Mouse (Mus musculus): ENCODE measurements around the gene Camkv.

Camkv gene

DNA sequence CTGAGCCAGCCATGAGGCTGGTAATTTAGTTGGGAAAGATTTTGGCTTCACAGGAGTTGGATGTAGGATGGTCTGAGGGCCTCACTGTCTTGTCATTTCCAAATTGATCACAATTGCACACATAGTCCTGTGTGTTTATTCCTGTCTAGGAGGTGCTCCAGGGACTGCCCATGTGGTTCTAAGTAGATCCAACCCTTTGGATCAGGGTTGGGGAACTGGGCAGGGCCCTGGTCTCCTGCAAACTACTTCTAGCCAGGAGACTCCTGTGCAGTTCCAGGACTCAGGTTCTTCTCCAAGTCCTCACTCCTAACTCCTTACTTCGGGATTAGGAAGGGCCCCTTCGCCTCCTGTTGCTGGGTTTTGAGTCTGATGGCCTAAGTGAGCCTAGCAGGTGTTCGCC lies at the start of gene Camkv:
Camkv (plus strand) TSS at position 301 of the 400 bp plus-strand sequence.
- DNase-seq = no peak

DNA sequence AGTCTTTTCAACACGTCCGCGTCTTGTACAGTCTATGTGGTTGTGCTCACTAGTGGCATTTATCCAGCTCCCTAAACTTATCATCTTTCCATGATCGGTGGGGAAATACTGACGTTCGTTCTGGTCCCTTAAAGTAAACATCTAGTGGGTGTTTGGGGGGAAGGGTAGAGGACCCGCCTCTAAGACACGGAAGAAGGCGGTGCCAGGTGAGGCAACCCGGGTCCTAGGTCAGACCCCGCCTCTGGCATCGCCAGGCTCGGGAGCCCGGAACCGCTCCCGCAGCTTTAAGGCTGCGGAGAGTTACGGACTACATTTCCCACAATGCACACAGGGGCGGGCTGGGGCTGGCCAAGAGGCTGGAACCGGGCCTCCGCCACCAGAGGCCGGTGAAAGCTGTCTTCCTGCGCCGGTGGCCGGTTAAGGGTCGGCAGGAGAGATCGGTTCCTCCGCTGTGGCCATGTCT lies 47.6 kb upstream of the Camkv start, which contains the start of gene Mon1a:
Mon1a (plus strand) TSS at position 348 of the 463 bp plus-strand sequence.
- peak; percentile 92 for DNase-seq

DNA sequence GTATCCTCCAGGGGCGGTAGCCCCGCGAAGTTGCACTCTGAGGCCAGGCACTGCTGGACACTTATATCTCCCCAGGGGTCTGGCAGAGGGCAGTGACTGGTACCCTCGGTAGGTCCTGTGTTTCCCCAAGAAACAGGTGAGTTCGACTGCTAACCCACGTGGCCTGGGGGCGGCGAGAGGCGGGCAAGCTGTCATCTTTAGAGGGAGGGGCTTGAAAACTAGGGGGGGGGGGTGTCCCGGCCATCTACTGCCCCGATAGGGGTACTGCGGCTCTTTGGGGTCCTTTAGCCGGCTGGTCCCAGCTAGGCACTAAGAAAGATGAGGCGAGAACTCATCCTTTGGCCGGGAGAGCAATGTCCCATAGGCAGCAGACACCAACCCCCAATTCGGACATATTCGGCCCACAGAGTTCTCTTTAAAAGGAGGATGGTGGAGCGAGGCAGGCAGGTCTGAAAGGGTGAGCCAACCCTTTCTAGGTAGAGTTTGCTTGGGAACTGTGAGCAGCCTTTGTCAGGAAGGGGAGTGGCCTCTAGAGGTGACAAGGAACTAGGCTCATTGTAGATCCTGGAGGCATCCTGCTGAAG lies 47.1 kb upstream of the Camkv start:
- DNase-seq = peak; percentile 52

DNA sequence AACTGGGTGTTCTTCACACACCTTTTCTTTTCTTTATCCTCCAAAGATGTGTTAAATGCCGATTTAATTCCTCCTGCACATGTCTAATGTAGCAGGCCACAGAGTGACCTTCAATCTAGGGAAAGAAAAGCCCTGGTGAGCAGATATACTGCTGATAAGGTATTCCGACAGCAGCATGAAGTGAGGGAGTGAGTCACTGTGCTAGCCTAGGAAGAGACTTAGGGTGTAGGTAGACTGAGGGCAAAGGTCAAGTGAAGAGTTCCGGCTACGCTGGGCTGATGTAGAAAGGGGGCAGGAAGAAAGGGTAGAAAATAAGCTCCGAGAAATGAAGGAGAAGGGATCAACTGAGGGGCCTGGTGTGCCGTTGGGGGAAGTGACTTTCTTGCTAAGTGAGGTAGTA lies 45.2 kb upstream of the Camkv start:
- DNase-seq = no peak

DNA sequence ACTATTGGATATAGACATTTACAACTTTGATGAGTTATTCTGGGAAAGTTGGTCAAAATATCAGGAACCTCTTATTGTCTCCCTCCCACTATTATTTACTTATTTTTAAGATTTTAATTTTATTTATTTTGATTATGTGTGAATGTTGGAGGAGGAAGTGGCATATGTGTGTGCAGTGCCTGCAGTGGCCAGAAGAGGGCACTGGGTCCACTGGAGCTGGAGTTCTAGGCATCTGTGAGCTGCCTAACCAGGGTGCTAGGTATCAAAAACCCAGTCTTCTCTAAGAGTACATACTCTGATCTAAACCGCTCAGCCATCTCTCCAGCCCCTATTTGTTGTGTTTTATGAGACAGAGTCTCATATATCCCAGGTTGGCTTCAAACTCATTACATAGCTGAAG lies 44.5 kb upstream of the Camkv start:
- no peak for DNase-seq

DNA sequence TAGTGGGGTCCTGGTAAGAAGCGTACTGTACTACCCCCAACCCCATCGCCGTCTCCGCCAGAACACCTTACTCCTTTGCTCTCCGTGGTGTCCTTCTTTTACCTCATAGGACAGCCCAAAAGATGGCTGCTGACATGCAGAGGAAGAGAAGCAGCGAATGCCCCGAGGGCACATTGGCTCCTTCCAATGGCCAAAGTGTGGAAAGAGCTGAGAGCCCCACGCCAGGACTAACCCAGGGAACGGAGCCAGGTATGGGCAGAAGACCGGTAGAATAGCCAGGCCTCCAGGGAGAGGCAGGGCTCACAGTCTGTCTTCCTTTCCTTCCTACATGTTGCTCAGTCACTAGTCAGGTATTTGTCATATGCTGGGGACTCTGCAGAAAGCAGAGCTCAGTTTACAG lies 36.9 kb upstream of the Camkv start:
- DNase-seq = no peak

DNA sequence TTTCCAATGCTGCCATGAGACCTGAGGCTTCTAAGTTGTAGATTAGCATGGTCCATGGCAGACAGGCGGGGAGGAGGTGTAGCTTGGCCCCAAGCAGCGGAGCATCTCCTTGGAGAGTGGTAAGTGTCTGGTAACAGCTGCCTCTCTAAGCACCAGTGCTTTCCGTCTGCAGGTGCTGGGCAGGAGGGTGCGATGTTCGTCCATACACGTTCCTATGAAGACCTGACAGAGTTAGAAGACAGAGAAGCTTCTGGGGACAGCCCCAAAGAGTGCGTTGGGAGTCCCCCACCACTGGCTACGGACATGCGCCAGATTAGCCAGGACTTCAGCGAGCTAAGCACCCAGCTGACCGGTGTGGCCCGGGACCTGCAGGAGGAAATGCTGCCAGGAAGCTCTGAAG lies 35.6 kb upstream of the Camkv start:
- no peak for DNase-seq

DNA sequence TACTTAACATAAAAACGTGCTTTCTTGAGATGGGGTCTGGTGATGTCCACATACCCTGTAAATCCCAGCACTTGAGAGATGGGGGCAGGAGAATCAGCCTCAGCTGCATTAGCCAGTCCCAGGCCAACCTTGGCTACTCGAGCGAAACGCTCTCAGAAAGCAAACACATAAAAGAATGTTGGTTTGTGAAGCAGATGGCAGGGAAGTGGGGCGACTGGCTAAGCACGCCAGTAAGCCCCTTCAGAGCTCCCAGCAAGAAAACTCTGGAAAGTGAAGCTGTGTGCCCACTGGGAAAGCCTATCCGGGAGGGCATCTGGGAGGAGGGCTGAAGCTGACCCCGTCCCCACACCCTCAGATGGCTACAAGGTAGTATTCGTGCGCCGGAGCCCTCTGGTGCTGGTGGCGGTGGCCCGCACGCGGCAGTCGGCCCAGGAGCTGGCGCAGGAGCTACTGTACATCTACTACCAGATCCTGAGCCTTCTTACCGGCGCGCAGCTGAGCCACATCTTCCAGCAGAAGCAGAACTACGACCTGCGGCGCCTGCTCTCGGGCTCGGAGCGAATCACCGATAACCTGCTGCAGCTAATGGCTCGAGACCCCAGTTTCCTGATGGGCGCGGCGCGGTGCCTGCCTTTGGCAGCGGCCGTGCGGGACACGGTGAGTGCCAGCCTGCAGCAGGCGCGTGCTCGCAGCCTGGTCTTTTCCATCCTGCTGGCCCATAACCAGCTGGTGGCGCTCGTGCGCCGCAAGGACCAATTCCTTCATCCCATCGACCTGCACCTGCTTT lies 34.4 kb upstream of the Camkv start:
- peak; percentile 88 for DNase-seq

DNA sequence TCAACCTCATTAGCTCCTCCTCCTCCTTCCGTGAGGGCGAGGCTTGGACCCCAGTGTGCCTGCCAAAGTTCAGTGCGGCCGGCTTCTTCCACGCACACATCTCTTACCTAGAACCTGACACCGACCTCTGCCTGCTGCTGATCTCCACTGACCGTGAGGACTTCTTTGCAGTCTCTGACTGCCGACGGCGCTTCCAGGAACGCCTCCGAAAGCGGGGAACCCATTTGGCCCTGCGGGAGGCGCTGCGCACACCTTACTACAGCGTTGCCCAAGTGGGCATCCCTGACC lies 33.9 kb upstream of the Camkv start:
- DNase-seq = no peak

DNA sequence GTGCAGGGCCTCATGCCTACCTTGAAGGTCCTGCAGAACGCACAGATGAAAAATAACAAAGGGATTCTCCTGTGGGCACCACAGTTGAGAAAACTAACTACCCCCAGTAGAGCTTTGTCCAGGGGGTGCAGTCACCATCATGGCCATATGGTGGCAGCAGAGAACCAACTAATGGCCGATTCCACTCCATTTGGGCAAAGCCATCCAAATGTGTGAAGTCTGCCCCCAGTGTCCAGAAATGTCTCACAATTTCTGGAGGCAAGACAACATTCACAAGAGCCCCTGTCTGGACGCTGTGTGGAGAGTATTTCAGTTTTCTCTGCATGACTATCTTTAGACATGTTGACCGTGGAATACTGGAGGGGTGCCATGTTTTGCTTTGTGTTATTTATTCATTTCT lies 30.7 kb upstream of the Camkv start:
- DNase-seq = peak; percentile 91

DNA sequence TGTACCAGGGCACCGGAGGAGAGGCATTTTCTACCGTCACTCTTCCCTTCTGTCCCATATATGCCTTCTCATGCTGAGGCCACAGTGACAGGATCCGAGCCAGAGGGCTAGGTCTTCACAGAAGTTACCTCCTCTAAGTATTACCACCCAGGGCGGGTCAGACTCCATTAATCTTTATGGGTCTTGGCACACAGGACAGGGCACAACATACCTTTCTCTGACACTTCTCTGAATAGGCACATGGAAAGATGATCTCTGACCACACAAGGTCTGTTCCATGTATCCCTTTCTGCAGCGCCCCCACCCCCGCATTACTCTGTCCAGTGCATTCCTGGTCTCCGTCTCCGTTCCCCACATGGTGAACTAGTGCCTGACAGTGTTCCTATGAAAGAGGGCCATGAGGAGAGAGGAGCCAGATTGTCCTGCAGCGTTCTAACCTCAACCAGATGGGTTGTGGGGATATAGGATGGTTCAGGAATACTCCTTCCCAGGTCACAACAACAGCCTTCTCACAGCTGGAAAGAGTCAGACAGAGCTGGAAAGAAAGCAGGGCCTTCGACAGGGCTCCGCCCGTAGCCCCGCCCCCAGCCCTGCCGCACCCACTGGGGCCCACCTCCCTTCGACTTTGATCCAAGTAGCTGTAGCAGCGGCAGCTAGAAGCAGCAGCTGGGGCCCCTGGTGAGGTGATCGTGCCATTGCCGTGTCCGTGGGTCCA lies 29.1 kb upstream of the Camkv start, which contains the start of gene Mst1r:
Mst1r (plus strand) TSS at position 622 of the 715 bp plus-strand sequence.
- DNase-seq = peak; percentile 84

DNA sequence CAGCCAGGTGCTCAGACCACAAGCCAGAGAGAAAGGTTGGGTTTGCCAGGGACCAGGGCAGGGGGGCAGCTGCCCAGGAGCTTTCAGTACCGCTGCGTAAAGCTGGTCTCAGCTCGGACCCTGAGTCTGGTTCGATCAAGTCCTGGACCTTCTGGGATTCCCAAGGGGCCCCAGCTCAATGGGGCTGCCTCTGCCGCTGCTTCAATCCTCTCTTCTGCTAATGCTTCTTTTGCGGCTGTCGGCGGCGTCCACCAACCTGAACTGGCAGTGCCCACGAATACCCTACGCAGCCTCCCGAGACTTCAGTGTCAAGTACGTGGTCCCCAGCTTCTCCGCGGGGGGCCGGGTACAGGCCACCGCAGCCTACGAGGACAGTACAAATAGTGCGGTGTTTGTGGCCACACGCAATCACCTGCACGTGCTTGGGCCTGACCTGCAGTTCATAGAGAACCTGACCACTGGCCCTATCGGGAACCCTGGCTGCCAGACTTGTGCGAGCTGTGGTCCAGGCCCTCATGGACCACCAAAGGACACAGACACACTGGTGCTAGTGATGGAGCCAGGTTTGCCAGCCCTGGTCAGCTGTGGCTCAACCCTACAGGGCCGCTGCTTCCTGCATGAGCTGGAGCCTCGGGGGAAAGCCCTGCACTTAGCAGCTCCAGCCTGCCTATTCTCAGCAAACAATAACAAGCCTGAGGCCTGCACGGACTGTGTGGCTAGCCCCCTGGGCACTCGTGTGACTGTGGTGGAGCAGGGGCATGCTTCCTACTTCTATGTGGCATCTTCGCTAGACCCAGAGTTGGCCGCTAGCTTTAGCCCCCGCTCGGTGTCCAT lies 28.3 kb upstream of the Camkv start:
- peak; percentile 29 for DNase-seq

DNA sequence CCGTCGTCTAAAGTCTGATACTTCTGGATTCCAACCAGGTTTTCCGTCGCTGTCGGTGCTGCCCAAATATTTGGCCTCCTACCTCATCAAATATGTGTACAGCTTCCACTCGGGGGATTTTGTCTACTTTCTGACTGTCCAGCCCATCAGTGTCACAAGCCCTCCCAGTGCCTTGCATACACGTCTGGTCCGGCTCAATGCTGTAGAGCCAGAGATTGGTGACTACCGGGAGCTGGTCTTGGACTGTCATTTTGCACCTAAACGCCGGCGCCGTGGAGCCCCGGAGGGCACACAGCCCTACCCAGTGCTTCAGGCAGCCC lies 27.7 kb upstream of the Camkv start:
- no peak for DNase-seq

DNA sequence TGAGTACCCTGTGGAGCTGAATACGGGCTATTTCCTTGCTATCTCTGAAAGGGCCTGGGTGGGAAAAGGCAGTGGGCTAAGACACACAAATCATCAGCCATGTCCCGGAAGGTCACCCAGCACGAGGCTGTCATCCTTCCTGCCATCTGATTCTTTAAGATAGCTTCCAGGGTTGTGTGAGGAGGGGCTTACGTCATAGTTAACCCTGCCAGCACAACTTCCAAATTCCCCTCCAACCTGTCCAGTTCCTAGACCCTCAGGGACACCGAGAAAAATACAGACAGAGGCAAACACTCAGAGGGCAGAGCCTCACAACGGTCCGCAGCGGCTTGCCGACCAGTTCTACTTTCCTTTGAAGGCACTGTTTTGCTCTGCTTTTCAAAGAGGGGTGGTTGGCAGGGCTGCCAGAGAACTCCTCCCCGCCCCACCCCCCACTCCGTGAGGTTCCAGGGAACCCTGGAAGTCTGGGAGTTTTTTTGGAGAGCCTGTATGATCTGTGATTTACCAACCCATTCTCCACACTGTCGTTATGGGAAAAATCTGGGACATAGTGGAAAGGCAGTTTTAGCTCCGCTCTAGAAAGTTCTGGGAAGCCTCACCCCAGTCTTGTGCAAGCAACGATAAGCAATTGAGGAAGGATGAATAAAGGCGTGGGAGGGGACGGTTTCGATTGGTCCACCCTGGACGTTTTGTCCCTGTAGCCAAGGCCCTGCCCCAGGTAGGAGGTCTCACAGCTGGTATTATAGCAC lies 26.9 kb upstream of the Camkv start:
- DNase-seq = no peak

DNA sequence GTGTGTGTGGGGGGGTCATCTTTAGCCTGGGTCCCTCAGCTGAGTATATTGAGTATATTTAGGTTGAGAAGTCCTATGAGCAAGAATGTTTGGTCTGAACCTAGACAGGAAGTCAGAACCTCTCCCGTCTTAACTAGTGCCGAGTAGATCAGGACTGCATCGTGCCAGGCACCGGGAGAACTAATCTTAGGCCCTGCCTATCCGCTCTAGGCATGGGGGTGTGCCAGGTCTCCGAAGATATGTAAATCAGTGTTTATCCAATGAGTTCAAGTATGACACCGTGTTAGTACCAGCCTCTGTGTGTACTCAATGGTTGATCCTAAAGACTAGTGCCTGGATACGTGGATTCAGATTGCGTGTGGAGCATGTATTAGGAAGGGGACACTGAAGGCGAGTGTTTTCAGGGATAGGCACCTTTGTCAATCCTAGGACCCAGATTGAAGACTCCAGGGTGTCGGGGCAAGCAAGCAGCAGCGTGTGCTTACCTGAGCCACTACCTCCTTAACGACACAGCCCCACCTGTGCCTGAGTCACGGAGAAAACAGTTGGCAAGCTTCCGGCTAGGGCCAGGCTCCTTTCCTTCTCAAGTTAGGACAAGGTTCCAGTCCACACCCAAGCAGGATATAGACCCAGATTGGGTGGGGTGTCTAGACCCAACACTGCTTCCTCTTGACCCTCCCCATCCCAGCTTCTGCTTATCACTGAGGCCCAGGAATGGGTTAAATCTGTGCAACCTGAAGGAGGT lies 25.3 kb upstream of the Camkv start:
- no peak for DNase-seq

DNA sequence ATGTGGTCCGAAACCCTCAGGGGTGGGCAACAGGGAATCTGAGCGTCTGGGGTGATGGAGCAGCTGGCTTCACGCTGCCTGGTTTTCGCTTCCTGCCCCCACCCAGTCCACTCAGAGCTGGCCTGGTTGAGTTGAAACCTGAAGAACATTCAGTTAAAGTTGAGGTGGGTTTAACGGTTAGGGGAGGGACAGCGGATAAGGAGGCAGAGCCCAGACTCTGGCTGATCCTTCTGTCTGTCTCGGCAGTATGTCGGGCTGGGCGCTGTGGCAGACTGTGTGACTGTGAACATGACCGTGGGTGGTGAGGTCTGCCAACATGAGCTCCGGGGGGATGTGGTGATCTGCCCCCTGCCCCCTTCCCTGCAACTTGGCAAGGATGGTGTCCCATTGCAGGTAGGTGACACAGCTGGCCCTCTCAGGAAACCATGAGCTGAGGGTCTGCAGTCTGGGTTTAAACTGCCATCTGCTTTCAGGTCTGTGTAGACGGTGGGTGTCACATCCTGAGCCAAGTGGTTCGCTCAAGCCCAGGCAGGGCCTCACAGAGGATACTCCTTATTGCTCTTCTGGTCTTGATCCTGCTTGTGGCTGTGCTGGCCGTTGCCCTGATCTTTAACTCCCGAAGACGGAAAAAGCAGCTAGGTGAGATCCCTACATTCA lies 20.6 kb upstream of the Camkv start:
- no peak for DNase-seq

DNA sequence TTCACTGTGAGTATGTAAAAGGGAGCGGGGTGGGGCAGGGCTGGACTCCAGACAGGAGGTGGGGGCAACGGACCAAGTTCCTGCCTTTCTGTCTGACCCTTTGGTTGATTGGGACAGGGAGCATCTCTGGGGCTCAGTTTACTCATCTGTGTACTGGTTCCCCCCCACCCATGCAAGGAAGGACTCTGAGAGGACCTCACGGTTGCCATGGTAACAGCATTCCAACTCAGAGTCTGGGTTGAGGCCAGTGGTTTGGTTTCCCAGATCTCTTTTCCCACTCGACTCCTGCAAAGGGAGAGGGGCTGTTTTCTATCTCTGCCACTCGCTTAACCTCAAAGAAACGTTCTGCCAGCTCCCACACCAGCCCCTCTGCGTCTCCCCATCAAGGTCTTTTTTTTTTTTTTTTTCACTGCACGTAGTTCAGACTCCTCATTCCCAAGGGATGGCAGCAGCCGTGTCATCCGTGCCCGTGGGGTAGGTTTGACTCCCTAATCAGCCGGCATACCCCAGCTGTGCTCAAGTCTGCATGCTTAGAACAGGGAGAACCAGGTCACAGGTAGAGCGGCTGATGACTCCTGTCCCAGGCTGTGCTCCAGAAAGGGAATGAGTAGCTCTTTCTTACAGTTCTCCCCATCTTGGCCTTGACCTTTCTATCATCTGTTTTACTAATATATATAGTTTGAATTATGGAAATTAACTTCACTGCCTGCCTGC lies 17.4 kb upstream of the Camkv start:
- peak; percentile 74 for DNase-seq

DNA sequence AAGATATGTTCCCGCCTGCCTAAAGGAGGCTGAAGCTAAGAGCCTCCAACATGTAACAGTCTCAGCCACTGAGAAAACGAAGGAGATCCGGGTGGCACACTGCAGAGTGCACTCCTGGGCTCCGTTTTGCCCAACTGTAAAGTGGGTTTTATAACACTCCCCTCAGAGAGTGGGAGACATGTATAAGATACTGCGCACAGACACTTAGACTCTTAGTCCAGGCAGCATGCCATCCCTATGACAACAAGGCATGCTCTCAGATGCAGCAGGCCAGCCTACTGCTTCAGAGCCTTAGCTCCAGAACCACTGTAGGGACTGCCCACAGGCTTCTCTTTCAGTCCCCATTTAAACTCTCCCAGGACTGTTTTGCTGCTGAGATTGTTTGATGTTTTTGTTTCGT lies 16.6 kb upstream of the Camkv start:
- DNase-seq = no peak

DNA sequence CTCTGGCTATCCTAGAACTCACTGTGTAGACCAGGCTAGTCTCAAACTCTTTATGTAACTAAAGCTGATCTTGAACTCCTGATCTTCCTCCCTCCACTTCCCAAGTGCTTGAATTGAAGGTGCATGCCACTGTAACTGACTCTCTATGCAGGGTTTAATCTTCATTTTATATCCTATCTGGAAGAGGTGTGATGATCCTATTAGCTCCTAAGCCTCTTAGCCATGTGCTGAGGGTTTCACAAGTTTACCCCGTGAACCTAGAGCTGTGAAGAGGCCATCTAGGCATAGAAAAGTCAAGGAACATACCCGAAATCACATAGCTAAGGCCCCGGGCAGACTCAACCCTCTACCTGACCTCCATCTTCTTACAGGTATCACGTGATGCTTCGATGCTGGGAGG lies 16.0 kb upstream of the Camkv start:
- no peak for DNase-seq

DNA sequence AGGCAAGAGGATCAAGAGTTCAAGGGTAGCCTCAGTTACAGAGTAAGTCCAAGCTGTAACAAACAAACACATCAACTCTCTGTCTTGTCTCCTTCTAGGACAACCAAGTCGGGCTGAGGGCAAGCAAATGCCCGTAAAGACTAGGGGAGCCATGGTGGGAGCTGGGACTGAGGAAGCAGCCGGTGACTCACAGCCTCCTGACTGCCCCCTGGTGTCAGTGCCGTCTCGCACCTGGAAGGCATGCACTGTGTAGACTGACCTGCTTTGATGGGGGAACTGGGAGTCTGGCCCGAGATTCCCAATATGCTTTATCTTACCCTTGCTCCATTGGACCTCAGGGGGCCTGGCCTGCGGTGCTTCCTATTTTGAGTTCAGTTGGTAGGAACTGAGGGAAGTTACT lies 12.5 kb upstream of the Camkv start:
- peak; percentile 37 for DNase-seq

DNA sequence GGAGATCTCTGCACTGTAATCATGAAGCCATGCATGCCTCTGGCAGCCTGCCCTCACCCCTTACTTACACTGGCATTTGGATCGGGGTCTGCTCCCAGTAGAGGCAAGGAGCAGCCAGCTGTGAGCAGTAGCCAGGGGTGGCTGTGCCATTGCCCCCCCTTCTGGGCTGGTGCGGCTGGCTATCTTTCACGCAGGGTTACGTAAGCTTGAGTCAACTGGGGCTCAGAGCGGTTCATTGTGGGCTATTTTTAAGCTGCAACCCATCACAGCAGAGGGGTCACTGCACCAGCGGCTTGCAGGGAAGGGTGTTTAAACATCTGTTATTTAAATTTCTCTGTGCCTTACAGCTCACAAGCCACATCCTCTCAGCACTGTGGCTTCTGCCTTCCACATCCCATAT lies 11.5 kb upstream of the Camkv start:
- DNase-seq = no peak
